Mouse (Mus musculus): ENCODE measurements around the gene Glrx2.
"Not testable (repeated sequence)": the region's sequence is repeated elsewhere in the genome, so short reads cannot be mapped to it uniquely, and the experiment has no call there.

Glrx2 gene

GRCm38 (mm10) chr1:143716038-143716437 is at the start of gene Glrx2:
Glrx2 (plus strand) TSS chr1:143716338.
- DNase-seq (ENCODE audit: extremely low spot score), result not testable (repeated sequence)

DNA sequence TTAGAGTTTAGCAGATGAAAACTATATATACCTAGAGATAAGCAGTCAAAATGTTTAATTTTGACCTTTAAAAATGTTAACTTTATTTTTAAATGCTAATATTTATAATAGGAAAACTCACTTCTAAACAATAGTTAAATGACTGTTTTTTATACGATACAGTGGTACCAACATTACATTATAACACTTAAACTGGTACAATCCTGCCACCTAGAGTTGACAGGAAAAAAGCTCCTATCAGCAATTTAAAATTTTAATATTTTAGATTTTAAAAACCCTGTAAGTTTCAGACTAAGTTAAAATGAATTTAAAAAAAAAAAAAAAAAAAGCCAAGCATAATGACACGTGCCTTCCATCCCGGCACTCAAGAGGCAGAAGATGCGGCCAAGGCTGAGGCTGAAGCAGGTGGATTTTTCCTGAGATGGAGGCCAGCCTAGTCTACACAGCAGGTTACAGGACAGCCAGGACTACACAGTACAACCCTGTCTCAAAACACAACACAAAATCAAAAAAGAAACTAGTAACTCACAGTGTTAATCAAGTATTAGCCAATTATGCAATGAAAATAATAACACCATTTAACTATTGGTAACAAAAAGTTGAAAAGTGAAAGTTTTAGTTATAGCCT is 40.3 kb upstream of the Glrx2 start:
- DNase-seq (ENCODE audit: extremely low spot score), result no peak

- no peak for DNase-seq (ENCODE audit: extremely low spot score)
Measured at GRCm38 (mm10) chr1:143681108-143681507, 35.0 kb upstream of the Glrx2 start.

DNA sequence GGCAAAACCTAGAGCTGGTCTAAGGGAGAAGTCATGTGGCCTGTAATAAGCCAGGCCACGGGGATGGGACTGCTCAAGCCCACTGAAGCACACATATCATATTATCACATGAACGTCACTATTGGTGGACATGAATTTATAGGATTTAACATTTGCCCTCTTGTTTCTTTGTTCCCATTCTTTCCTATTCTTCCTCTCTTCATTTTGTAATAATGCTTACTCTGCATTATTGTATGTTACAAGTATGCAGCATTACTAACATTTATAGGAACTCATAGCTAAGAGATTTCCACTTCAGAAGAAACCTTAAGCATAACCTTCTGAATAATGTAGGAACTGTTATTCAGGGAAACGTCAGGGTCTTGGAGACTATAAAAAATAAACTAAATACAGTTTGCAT is 31.3 kb upstream of the Glrx2 start:
- no peak for DNase-seq (ENCODE audit: extremely low spot score)

- peak; percentile 2 for DNase-seq (ENCODE audit: extremely low spot score)
Measured at GRCm38 (mm10) chr1:143701736-143702135, 14.4 kb upstream of the Glrx2 start.

DNA sequence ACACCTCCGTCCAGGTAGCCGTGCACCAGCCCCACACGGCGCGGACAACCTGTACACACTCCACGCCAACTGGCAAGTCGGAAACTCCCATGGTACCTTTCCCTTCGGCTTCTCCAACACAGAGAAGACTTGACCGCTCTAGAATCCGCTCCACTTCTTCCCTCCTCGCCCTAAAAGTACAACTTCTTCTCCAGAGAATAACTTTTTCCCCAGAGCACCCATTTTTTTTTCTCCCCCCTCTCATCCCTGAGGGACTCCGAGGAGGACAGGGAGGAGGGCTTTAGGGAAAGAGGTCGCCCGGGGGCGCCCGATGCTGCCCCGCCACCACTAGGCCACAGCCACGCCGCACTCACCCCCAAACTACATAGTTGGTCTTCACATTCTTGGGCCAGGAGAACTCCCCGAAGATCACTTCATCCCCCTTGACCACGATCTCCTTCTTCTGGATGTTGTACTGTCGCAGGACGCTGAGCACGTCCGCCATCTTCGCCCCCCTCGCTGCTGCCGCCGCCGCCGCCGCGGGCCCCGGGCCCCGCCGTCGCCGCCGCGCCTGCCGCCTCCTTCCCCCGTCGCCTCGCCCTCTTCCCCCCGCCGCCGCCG is 13.9 kb upstream of the Glrx2 start:
- no peak for DNase-seq (ENCODE audit: extremely low spot score)

DNA sequence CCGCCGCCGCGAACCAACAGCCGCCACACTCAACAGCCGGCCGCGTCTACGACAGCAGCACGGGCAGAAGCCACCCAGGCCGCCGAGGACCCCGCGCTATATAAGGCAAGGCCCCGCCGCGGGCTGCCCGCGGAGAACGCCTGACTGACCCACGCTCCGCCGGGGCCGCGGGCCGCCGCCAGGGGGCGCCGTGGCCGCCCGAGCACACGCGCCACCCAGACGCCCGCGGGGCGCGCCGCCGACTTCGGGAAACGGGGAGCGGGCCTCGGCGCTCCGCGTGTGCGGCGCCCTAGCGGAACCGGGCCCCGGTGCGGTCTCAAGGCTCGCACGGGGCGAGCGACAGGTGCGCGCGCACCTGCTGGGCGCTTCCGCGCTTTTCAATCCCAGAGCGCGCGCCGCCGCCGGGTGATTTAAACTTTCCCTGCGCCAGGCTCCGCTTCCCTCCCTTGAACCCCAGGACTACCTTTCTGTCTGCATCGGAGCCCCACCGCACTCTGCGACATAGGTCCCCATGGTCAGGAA is 13.3 kb upstream of the Glrx2 start, which contains the start of gene Cdc73:
TSS of gene Cdc73 (minus strand) at position 153 of the 522 bp plus-strand sequence.
- DNase-seq (ENCODE audit: extremely low spot score), result peak; percentile 89

DNA sequence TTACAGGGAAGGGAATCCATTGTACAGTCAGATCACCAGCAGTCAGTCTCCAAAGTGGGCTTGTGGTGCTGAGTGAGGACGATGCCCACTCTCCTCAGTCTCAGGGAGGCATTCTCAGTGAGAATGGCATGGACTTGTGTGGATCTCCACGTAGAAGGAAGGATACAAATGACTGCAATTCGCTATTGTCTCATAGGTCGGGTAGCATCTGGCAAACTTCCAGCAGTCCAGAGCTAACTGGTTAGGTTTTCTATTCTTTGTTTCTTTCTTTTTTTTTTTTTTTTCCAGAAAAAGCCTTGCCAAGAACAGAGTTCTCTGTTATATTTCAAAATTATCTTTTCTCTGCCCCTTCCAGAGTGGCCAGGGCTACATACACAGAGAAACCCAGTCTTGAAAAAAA is 9.1 kb upstream of the Glrx2 start:
- no peak for DNase-seq (ENCODE audit: extremely low spot score)

DNA sequence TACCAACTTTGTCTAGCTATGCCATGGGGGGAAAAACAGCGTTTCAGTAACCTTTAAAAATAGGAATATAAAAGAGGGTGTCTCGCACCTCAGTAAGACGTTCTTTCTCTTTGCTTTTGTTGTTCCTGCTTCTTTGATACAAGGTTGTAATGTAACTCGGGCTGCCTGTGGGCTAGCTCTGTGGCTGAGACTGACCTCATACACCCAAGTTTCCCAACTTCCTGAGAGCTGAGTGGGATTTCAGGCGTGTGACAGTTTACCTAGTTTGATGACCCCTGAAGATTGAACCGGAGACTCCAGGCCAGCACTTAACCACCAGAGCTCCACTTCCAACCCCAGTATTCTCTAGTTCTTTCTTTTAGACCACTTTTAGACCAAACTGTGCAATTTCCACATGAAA is 7.8 kb upstream of the Glrx2 start:
- DNase-seq (ENCODE audit: extremely low spot score), result no peak

DNA sequence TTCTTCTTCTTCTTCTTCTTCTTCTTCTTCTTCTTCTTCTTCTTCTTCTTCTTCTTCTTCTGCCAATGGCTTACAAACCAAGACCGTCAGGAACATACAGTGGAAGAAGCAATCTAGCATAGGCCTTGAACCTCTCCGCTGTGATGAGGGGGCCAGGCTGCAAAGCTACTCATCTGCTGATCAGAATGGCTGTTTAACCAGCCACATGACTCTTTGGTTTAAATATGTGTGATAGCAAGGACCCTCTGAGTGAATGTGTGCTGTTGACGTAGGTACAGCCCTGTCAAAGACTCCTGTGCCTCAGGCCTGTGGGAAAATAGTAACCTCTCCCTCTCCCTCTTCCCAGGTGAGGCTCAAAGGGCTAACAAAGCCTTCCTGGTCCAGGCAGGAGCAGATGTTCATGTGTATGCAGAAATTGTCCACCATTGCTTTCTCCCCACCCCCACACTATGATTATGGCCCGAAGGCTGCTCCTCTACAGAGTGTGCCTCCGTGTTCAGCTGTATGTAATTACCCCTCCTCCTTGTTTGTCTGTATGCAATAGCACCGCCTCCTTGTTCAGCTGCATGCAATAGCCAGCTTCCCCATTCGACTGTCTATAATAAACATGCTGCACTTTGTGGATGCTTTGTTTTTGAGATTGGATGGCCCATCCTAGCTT is 6.0 kb upstream of the Glrx2 start:
- DNase-seq (ENCODE audit: extremely low spot score), result no peak

DNA sequence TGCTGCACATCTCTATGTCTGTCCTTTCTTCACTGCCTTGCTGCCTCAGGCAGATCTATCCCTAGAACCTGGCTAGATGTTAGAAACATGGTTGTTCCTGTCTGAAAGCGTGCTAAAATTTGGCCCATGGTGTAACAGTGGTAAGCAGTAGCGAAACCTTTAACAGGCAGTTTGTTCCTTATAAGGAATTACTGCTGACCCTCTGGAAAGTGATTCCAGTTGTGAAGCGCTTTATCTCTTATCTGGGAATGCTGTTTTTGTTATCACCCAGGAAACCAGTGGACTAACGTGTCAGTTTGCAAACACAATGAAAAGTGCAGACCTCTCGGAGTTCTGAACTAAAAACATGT is 5.5 kb upstream of the Glrx2 start:
- DNase-seq (ENCODE audit: extremely low spot score), result no peak

DNA sequence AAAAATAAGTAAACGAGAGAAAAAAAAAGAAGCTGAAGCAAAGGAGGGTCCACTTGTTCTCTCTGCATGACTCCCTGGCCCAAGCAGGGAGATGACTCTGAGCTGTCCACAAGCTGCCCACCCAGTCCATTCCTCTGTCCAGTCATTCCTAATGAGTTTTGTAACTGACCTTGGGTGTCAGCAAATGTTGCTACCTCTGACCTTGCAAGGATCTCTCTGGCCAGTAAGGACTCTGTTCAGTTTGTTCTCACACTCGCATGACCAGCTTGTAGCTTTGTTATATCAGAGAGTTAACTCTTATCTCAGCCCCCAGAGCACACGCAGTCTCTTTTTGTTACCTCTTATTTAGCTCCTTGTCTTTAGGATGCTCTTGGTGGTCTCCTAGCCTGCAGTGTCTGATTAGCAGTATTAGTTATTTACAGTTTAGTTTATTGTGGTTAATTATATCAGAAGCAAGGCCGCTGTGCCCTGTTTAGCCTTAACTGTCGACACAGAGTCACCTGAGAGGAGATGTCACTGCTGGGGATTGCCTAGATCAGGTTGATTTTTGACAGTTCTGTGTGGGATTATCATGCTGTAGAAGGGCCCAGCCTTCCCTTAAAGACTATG is 8.4 kb downstream of the Glrx2 start:
- no peak for DNase-seq (ENCODE audit: extremely low spot score)

GRCm38 (mm10) chr1:143727701-143728445 is 11.7 kb downstream of the Glrx2 start:
- no peak for DNase-seq (ENCODE audit: extremely low spot score)

DNA sequence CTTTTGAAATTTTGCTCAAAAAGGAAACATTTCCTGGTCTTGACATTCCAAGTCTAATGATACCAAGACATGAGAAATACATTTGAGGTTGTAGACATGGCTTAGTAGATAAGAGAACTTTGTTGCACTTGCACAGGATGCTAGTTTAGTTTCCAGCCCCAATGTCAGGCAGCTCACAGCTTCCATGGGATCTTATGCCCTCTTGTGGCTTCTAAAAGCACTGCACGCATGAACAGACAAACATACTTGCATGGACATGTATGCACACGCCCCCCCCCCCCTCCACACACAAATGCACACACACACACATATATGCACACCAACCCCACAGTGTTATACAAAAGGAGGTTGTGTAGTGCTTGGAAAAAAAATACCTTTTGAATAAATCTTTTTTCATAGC is 14.8 kb downstream of the Glrx2 start:
- no peak for DNase-seq (ENCODE audit: extremely low spot score)

GRCm38 (mm10) chr1:143731691-143732090 is 15.6 kb downstream of the Glrx2 start:
- no peak for DNase-seq (ENCODE audit: extremely low spot score)

DNA sequence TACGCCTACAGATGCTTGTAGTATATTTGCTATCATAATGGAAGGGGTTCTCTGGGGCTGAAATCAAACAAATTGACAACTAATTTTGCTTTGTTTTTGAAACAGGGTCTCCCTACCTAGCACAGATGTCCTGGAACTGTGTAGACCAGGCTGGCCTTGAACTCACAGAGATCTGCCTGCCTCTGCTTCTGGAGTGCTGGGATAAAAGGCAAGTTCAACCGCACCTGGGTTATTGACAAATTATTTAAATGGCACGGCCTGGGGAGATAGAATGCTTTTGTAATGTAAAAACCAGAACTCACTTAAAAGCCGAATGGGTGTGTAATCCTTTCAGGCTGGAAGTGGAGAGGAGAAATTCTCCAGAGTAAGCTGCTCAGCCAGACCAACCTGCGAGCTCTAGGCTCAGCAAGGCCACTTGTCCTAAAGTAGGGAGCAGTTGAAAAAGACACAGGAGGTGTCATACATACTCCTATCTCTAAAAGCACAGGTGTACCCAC is 17.8 kb downstream of the Glrx2 start:
- DNase-seq (ENCODE audit: extremely low spot score), result no peak

GRCm38 (mm10) chr1:143738811-143739210 is 22.7 kb downstream of the Glrx2 start:
- DNase-seq (ENCODE audit: extremely low spot score), result no peak

DNA sequence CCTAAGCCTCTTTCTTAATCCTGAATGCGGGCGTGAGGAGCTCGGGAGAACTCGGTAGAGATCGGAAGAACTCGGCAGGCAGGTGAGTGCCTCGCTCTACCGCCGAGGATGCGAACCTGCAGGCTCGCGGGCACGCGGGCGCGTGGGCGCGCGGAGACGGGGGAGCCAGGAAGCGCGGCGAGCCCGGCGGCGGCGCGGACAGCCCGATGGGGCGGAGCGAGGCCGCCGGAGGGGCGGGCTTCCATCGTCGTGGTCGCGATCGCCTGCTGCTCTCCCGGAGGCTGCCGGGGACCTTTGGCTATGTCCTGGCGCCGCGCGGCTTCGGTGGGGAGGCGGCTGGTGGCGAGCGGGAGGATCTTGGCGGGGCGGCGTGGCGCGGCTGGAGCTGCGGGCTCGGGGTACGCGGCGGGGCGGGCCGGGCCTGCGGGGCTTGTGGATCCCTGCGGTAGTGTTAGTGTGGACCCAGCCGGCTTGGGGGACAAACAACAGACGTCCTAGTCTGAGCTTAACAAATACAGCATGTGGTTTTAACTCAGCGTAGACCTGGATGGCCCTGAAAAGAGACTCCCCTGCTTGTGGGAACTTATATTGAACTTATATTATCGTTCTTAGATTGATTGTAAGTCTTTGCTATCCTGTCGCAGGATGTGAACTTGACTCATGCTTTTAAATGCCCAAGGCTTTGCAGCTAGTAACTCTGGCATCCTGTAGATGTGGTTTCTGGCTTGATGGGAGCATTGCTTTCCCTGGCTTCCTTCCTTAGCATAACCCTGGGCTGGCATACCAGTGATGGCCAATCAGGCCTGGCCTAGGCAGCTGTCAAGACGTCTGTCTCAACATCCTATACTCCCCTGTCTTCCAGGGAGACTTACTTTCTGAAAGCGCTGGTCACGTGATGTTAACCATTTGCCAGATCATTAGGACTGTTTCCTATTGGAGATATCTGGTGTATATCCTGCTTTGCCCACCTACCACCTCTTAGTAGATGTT is 23.5 kb downstream of the Glrx2 start:
- peak; percentile 85 for DNase-seq (ENCODE audit: extremely low spot score)

GRCm38 (mm10) chr1:143740581-143740980 is 24.4 kb downstream of the Glrx2 start:
- DNase-seq (ENCODE audit: extremely low spot score), result no peak

GRCm38 (mm10) chr1:143741331-143741730 is 25.2 kb downstream of the Glrx2 start:
- DNase-seq (ENCODE audit: extremely low spot score), result no peak

- DNase-seq (ENCODE audit: extremely low spot score), result no peak
Measured at GRCm38 (mm10) chr1:143742186-143742585, 26.0 kb downstream of the Glrx2 start.
